Mouse (Mus musculus): ENCODE measurements around the gene Ociad1. TPM values are rescaled to one million over a fixed set of nuclear protein-coding genes. Genes with fewer than 3 reads are reported as not detected.
A peak's percentile ranks its signal among the peaks of the same experiment; 100 is the strongest.

Ociad1 gene
- polyA plus RNA-seq, 1 experiment from 2014 or later: 207 TPM

DNA sequence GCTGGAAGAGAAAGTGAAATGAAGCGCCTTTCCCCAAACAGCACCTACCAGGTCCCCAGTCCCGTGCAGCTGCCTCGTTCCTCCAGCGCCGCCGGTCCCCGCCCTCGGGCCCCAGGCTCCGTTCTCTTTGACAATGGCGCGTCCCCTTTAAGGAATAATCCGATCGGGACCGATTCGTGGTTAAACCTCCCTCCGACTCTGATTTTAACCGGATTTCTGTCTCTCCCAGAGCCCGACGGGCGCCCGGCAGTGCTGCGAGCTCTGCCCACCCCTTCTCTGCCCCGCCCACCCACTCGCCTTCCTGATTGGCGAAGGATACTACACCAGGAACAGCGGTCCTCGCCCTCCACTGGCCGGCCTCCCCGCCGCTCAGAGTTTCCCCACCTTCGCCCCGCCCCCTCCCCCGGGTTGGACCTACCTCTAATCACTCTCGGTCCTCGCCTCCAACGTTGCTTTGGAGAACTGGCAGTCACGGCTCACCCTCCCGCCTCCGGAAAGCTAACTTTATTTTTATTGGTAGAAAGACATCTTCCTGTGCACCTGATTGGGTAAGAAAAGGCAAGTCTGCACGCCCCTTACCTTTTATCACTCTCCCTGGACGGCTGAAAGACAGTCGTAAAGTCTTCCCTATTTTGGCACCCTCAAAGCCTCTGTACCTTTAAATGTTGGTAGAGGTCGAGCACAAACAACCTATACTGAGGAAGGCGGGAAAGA, 36.1 kb upstream of the Ociad1 start, which contains the start of gene Fryl:
TSS of gene Fryl (minus strand) at position 268 of the 714 bp plus-strand sequence.
- no peaks in the 10 kb centered on the region for H3K27me3 ChIP-seq (ENCODE audit: control insufficient read depth, insufficient read depth, low read length)
- H3K4me3 ChIP-seq (replicated peaks; ENCODE audit: low read depth, low read length): peak within 1 kb of the TSS; percentile 91
- peak; percentile 98 for ATAC-seq (ENCODE audit: low FRiP score, low TSS enrichment)
- under 1% methylated on average over 44 of the region's 44 CpGs for WGBS
- H3K27ac ChIP-seq (replicated peaks; ENCODE audit: low read depth, low read length): peak within 1 kb of the TSS; percentile 94
- peak; percentile 99 for DNase-seq
- H3K4me1 ChIP-seq (ENCODE audit: control insufficient read depth, insufficient read depth, low read length): peaks cover 19% of the 10 kb centered on the region
- peak within 1 kb of the TSS; percentile 89 for H3K9ac ChIP-seq (replicated peaks; ENCODE audit: low read length)
- H3K9me3 ChIP-seq (ENCODE audit: control insufficient read depth, low read length): no peaks in the 10 kb centered on the region
- H3K36me3 ChIP-seq (ENCODE audit: control insufficient read depth, insufficient read depth, low read length): no peaks in the 10 kb centered on the region
- peak within 1 kb of the TSS; percentile 71 for H3K4me2 ChIP-seq (ENCODE audit: low read length)

DNA sequence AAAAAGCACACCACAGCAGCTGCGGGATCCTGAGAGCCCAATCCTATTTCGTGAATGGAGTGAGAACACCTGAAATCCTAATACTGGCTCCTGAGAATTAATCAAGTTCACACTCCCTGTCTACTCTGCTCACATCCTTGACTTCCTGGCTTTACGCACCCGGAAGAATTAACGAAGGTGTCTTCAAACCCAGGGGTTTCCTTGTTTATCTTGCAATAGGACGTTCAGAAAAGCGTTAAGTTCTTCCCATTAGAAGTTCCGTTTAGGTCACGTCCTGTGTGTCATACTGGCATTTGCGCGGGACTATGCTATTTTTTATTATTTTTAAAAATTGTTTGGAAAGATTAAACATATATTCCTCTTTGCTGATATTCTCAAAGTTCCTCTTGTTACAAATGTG, 35.5 kb upstream of the Ociad1 start:
- WGBS: 4% methylated on average over 11 of the region's 11 CpGs
- Histone ChIP-seq H3K9ac (replicated peaks; ENCODE audit: low read length) (peak overlapping the region; percentile 34; the same call in 1 of the 2 replicates), H3K36me3 (ENCODE audit: control insufficient read depth, insufficient read depth, low read length) (no peaks in the 10 kb centered on the region), H3K4me1 (ENCODE audit: control insufficient read depth, insufficient read depth, low read length) (peaks cover 19% of the 10 kb centered on the region), H3K27me3 (ENCODE audit: control insufficient read depth, insufficient read depth, low read length) (no peaks in the 10 kb centered on the region), H3K9me3 (ENCODE audit: control insufficient read depth, low read length) (no peaks in the 10 kb centered on the region), H3K4me2 (ENCODE audit: low read length) (peak overlapping the region; percentile 62), H3K4me3 (replicated peaks; ENCODE audit: low read depth, low read length) (peak overlapping the region; percentile 41), H3K27ac (replicated peaks; ENCODE audit: low read depth, low read length) (peak overlapping the region; percentile 55)
- ATAC-seq (ENCODE audit: low FRiP score, low TSS enrichment) (no peak), DNase-seq (peak; percentile 26)

DNA sequence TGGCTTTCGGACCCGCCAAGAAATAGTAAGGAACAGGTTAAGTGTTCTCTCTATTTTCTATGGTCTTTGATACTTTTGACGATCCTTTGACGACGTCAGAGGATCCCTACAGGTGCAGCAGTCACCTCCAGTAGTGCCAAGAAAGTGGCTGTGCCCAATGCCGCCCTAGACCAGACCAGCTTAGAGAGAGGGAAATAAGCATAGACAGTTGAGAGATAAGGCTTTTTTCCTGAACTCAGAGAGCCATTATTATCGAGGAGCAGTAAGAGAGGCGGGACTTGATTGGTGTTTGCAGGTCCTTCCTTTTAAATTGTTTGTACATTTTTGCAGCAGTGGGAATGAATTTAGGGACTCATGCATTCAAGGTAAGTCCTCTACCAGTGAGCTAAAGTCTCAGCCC, 34.9 kb upstream of the Ociad1 start:
- Histone ChIP-seq H3K4me2 (ENCODE audit: low read length) (peak overlapping the region; percentile 62), H3K27ac (replicated peaks; ENCODE audit: low read depth, low read length) (no peak overlapping the region), H3K9me3 (ENCODE audit: control insufficient read depth, low read length) (no peaks in the 10 kb centered on the region), H3K9ac (replicated peaks; ENCODE audit: low read length) (no peak overlapping the region), H3K4me1 (ENCODE audit: control insufficient read depth, insufficient read depth, low read length) (peaks cover 19% of the 10 kb centered on the region), H3K36me3 (ENCODE audit: control insufficient read depth, insufficient read depth, low read length) (no peaks in the 10 kb centered on the region), H3K4me3 (replicated peaks; ENCODE audit: low read depth, low read length) (0 out of 2 replicates have a peak overlapping the region, but pooled peaks have one; percentile 41), H3K27me3 (ENCODE audit: control insufficient read depth, insufficient read depth, low read length) (no peaks in the 10 kb centered on the region)
- WGBS: 58% methylated on average over 8 of the region's 8 CpGs
- no peak for ATAC-seq (ENCODE audit: low FRiP score, low TSS enrichment)
- no peak for DNase-seq

DNA sequence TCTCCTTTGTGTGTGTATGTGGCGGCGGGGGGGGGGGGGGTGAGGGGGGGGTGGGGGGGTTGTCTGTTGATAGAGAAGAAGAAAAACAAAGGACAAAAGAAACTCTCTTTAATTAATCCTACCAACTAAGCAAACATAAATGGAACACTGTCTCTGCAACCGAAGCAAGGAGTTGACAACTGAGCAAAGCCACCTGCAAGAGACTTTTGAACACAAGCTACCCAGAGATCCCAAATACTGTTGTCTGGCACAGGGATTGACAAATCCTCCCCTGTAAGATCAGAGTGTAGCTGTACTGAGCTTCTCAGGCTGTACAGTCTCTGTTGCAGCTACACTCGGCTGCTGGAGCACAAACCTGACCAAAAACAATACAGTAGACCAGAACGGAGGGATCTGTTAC, 28.5 kb upstream of the Ociad1 start:
- no peaks in the 10 kb centered on the region for H3K36me3 ChIP-seq (ENCODE audit: control insufficient read depth, insufficient read depth, low read length)
- H3K4me3 ChIP-seq (replicated peaks; ENCODE audit: low read depth, low read length): no peak overlapping the region
- H3K4me1 ChIP-seq (ENCODE audit: control insufficient read depth, insufficient read depth, low read length): no peaks in the 10 kb centered on the region
- no peaks in the 10 kb centered on the region for H3K27me3 ChIP-seq (ENCODE audit: control insufficient read depth, insufficient read depth, low read length)
- no peaks in the 10 kb centered on the region for H3K9me3 ChIP-seq (ENCODE audit: control insufficient read depth, low read length)
- WGBS: 80% methylated on average over 3 of the region's 5 CpGs
- DNase-seq: no peak
- no peak overlapping the region for H3K27ac ChIP-seq (replicated peaks; ENCODE audit: low read depth, low read length)
- H3K9ac ChIP-seq (replicated peaks; ENCODE audit: low read length): no peak overlapping the region
- ATAC-seq (ENCODE audit: low FRiP score, low TSS enrichment): no peak
- H3K4me2 ChIP-seq (ENCODE audit: low read length): no peak overlapping the region

DNA sequence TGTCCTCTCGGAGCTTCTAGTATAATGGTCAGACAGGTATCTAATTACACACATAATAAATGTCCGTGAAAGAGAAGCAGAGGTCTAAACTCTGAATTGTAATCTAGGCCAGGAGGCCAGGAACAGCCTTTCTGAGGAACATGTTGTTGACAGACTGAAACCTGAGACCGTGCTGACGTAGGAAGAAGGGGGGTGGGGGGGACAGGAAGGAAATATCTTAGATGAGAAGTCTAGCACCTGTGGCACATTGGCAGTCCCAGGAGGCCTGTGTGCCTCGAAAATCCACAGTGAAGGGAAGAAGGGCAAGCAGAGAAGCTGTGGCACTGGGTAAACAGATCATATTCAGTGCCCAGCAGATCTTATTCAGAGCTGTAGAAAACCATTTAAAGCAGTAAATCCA, 27.1 kb upstream of the Ociad1 start:
- H3K4me1 ChIP-seq (ENCODE audit: control insufficient read depth, insufficient read depth, low read length): no peaks in the 10 kb centered on the region
- no peak overlapping the region for H3K27ac ChIP-seq (replicated peaks; ENCODE audit: low read depth, low read length)
- H3K9me3 ChIP-seq (ENCODE audit: control insufficient read depth, low read length): no peaks in the 10 kb centered on the region
- WGBS: 80% methylated on average over 5 of the region's 5 CpGs
- no peak overlapping the region for H3K4me2 ChIP-seq (ENCODE audit: low read length)
- no peak overlapping the region for H3K4me3 ChIP-seq (replicated peaks; ENCODE audit: low read depth, low read length)
- DNase-seq: no peak
- no peak for ATAC-seq (ENCODE audit: low FRiP score, low TSS enrichment)
- H3K9ac ChIP-seq (replicated peaks; ENCODE audit: low read length): no peak overlapping the region
- H3K36me3 ChIP-seq (ENCODE audit: control insufficient read depth, insufficient read depth, low read length): no peaks in the 10 kb centered on the region
- H3K27me3 ChIP-seq (ENCODE audit: control insufficient read depth, insufficient read depth, low read length): no peaks in the 10 kb centered on the region

DNA sequence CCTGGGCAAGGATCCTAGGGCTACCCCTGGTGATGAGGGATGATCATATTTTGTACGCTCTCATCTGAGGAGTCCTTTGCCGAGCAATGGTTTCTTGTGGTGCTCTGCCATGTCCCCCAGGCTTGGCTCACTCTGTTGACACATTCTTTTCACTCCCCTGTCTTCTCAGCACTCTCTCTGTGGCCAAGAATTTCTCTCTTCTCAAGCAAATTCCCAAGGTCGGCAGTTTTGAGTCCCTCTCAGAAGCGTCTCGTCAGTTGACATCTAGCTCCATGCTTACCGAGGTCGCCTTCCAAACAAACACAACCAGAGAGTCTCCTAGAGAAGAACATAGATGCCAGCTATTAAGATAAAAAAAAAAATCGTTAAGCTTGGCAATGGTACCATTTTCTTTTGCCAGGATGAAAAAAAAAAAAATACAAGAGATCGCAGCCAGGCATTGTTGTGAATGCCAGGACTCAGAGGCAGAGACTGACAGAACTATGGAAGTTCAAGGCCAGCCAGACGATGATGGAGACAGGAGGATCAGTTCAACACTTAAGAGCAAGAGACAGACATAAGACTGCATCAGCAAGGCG, 23.9 kb upstream of the Ociad1 start:
- no peak for DNase-seq
- 88% methylated on average over 11 of the region's 11 CpGs for WGBS
- Histone ChIP-seq H3K9ac (replicated peaks; ENCODE audit: low read length) (no peak overlapping the region), H3K9me3 (ENCODE audit: control insufficient read depth, low read length) (no peaks in the 10 kb centered on the region), H3K4me3 (replicated peaks; ENCODE audit: low read depth, low read length) (no peak overlapping the region), H3K36me3 (ENCODE audit: control insufficient read depth, insufficient read depth, low read length) (no peaks in the 10 kb centered on the region), H3K4me1 (ENCODE audit: control insufficient read depth, insufficient read depth, low read length) (no peaks in the 10 kb centered on the region; the same call in 1 of the 2 replicates), H3K27me3 (ENCODE audit: control insufficient read depth, insufficient read depth, low read length) (no peaks in the 10 kb centered on the region), H3K27ac (replicated peaks; ENCODE audit: low read depth, low read length) (no peak overlapping the region), H3K4me2 (ENCODE audit: low read length) (no peak overlapping the region)
- no peak for ATAC-seq (ENCODE audit: low FRiP score, low TSS enrichment)

DNA sequence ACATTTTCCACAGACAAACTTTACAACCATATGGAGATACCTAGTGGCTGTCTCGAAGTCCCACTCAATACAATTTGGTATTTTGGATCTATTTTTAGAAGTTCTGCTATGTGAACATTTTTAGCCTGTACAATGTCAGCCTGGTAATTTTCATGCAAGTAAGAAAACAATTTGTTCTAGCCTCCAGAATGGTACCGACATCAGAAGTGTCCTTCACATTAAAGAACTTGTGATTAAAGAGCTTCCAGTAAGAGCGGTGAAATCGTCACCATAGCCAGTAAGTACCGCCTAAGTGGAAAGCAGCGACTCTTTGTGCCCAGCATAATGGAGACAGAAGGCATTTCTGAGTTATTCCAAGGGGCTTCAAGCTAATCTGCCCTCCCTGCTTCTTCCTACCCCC, 22.0 kb upstream of the Ociad1 start:
- Histone ChIP-seq H3K4me1 (ENCODE audit: control insufficient read depth, insufficient read depth, low read length) (no peaks in the 10 kb centered on the region; the same call in 1 of the 2 replicates), H3K4me2 (ENCODE audit: low read length) (no peak overlapping the region), H3K36me3 (ENCODE audit: control insufficient read depth, insufficient read depth, low read length) (no peaks in the 10 kb centered on the region), H3K27me3 (ENCODE audit: control insufficient read depth, insufficient read depth, low read length) (no peaks in the 10 kb centered on the region), H3K9ac (replicated peaks; ENCODE audit: low read length) (no peak overlapping the region), H3K4me3 (replicated peaks; ENCODE audit: low read depth, low read length) (no peak overlapping the region), H3K27ac (replicated peaks; ENCODE audit: low read depth, low read length) (no peak overlapping the region), H3K9me3 (ENCODE audit: control insufficient read depth, low read length) (no peaks in the 10 kb centered on the region)
- 72% methylated on average over 6 of the region's 6 CpGs for WGBS
- ATAC-seq (ENCODE audit: low FRiP score, low TSS enrichment) (no peak), DNase-seq (no peak)

DNA sequence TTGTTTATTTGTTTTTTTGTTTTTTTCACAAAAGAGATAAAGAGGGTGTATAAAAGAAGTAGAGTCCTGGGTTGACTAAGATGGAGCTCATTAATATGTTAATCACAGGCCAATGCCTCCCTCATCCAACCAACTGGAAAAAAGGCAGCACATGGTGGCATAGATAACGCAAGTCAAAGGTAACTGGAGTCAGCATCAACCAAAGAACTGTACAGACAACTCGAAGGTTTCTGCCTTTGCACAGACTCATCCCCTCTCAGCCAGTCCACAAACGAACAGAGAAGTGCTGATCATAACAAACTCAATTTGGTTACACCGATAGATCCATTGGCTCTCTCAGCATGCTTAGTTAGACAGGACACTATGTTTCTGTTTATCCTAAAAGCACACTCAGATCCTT, 19.4 kb upstream of the Ociad1 start:
- no peak overlapping the region for H3K9ac ChIP-seq (replicated peaks; ENCODE audit: low read length)
- DNase-seq (no peak), ATAC-seq (ENCODE audit: low FRiP score, low TSS enrichment) (no peak)
- H3K27ac ChIP-seq (replicated peaks; ENCODE audit: low read depth, low read length): no peak overlapping the region
- H3K9me3 ChIP-seq (ENCODE audit: control insufficient read depth, low read length): no peaks in the 10 kb centered on the region
- H3K4me2 ChIP-seq (ENCODE audit: low read length): no peak overlapping the region
- 71% methylated on average over 4 of the region's 4 CpGs for WGBS
- no peaks in the 10 kb centered on the region for H3K36me3 ChIP-seq (ENCODE audit: control insufficient read depth, insufficient read depth, low read length)
- H3K4me3 ChIP-seq (replicated peaks; ENCODE audit: low read depth, low read length): no peak overlapping the region
- H3K4me1 ChIP-seq (ENCODE audit: control insufficient read depth, insufficient read depth, low read length): no peaks in the 10 kb centered on the region; the same call in 1 of the 2 replicates
- H3K27me3 ChIP-seq (ENCODE audit: control insufficient read depth, insufficient read depth, low read length): no peaks in the 10 kb centered on the region

DNA sequence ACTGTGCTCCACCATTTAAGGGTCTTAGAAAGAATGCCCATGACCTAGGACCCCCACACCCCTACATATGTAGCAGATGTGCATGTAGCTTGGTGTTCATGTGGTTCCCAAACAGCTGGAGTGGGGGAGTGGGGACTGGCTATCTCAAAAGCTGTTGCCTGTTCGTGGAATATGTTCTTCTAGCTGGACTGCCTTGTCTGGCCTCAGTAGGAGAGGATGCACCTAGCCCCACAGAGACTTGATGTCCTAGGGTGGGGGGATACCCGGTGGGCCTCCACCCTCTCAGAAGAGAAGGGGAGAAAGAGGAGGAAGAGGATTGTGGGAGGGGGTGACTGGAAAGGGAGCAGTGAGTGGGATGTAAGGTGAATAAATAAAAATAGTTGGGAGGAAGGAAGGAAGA, 17.6 kb upstream of the Ociad1 start:
- Histone ChIP-seq H3K4me3 (replicated peaks; ENCODE audit: low read depth, low read length) (no peak overlapping the region), H3K27ac (replicated peaks; ENCODE audit: low read depth, low read length) (no peak overlapping the region), H3K36me3 (ENCODE audit: control insufficient read depth, insufficient read depth, low read length) (no peaks in the 10 kb centered on the region), H3K9ac (replicated peaks; ENCODE audit: low read length) (no peak overlapping the region), H3K27me3 (ENCODE audit: control insufficient read depth, insufficient read depth, low read length) (no peaks in the 10 kb centered on the region), H3K9me3 (ENCODE audit: control insufficient read depth, low read length) (no peaks in the 10 kb centered on the region), H3K4me1 (ENCODE audit: control insufficient read depth, insufficient read depth, low read length) (no peaks in the 10 kb centered on the region; the same call in 1 of the 2 replicates), H3K4me2 (ENCODE audit: low read length) (no peak overlapping the region)
- WGBS: 87% methylated on average over 2 of the region's 2 CpGs
- ATAC-seq (ENCODE audit: low FRiP score, low TSS enrichment) (no peak), DNase-seq (no peak)
